Mouse (Mus musculus): Measurements from ENCODE around the gene Gm21680. TPM values are rescaled to one million over a fixed set of nuclear protein-coding genes. Genes with fewer than 3 reads are reported as not detected.
"Not testable (repeated sequence)": the region's sequence is repeated elsewhere in the genome, so short reads cannot be mapped to it uniquely, and the experiment has no call there.

Gm21680 gene
- total RNA-seq (2012; rRNA removed) (not detected in 2 replicates), polyA plus RNA-seq (2012; ENCODE audit: insufficient read depth in 1 of 2, insufficient read length in 2 of 2, low read depth in 1 of 2, low replicate concordance in 2 of 2, missing spikeins in 1 of 2) (not detected)

GRCm38 (mm10) chr5:25972563-25972962, at the start of gene Gm21680:
TSS of gene Gm21680 (minus strand) at chr5:25972663.
- H3K4me3 ChIP-seq (ENCODE audit: control insufficient read depth in 1 of 2, insufficient read depth in 1 of 2, low read depth in 2 of 2, low read length in 2 of 2); H3K9me3 ChIP-seq (replicated peaks; ENCODE audit: insufficient read depth, low read length); H3K36me3 ChIP-seq (ENCODE audit: control insufficient read depth in 1 of 2, insufficient read depth in 2 of 2, low read length in 2 of 2); H3K9ac ChIP-seq (ENCODE audit: control insufficient read depth, low read depth, low read length, poor library complexity, severe bottlenecking); H3K27ac ChIP-seq (ENCODE audit: control insufficient read depth, low read depth, low read length); H3K79me2 ChIP-seq (ENCODE audit: control insufficient read depth, insufficient read depth, low read length, poor library complexity); H3K4me1 ChIP-seq (ENCODE audit: control insufficient read depth in 1 of 2, insufficient read depth in 2 of 2, low read length in 2 of 2); H3K27me3 ChIP-seq (ENCODE audit: control insufficient read depth in 1 of 2, insufficient read depth in 2 of 2, low read length in 2 of 2); DNase-seq (ENCODE audit: low read depth, low spot score): not testable (repeated sequence)

- not testable (repeated sequence) for H3K36me3 ChIP-seq (ENCODE audit: control insufficient read depth in 1 of 2, insufficient read depth in 2 of 2, low read length in 2 of 2); H3K4me1 ChIP-seq (ENCODE audit: control insufficient read depth in 1 of 2, insufficient read depth in 2 of 2, low read length in 2 of 2); H3K9me3 ChIP-seq (replicated peaks; ENCODE audit: insufficient read depth, low read length)
Observed at GRCm38 (mm10) chr5:26007697-26008096, 35.2 kb upstream of the Gm21680 start.

GRCm38 (mm10) chr5:26006937-26007695, 34.7 kb upstream of the Gm21680 start:
- not testable (repeated sequence) for H3K9me3 ChIP-seq (replicated peaks; ENCODE audit: insufficient read depth, low read length); H3K4me3 ChIP-seq (ENCODE audit: control insufficient read depth in 1 of 2, insufficient read depth in 1 of 2, low read depth in 2 of 2, low read length in 2 of 2); H3K9ac ChIP-seq (ENCODE audit: control insufficient read depth, low read depth, low read length, poor library complexity, severe bottlenecking); DNase-seq (ENCODE audit: low read depth, low spot score); H3K36me3 ChIP-seq (ENCODE audit: control insufficient read depth in 1 of 2, insufficient read depth in 2 of 2, low read length in 2 of 2); H3K4me1 ChIP-seq (ENCODE audit: control insufficient read depth in 1 of 2, insufficient read depth in 2 of 2, low read length in 2 of 2); H3K27ac ChIP-seq (ENCODE audit: control insufficient read depth, low read depth, low read length); H3K27me3 ChIP-seq (ENCODE audit: control insufficient read depth in 1 of 2, insufficient read depth in 2 of 2, low read length in 2 of 2); H3K79me2 ChIP-seq (ENCODE audit: control insufficient read depth, insufficient read depth, low read length, poor library complexity)

More at GRCm38 (mm10) chr5:26007697-26008096, 35.2 kb upstream of the Gm21680 start:
- H3K4me3 ChIP-seq (ENCODE audit: control insufficient read depth in 1 of 2, insufficient read depth in 1 of 2, low read depth in 2 of 2, low read length in 2 of 2); DNase-seq (ENCODE audit: low read depth, low spot score); H3K27ac ChIP-seq (ENCODE audit: control insufficient read depth, low read depth, low read length); H3K27me3 ChIP-seq (ENCODE audit: control insufficient read depth in 1 of 2, insufficient read depth in 2 of 2, low read length in 2 of 2); H3K79me2 ChIP-seq (ENCODE audit: control insufficient read depth, insufficient read depth, low read length, poor library complexity); H3K9ac ChIP-seq (ENCODE audit: control insufficient read depth, low read depth, low read length, poor library complexity, severe bottlenecking): not testable (repeated sequence)

- not testable (repeated sequence) for H3K79me2 ChIP-seq (ENCODE audit: control insufficient read depth, insufficient read depth, low read length, poor library complexity); H3K36me3 ChIP-seq (ENCODE audit: control insufficient read depth in 1 of 2, insufficient read depth in 2 of 2, low read length in 2 of 2); H3K4me1 ChIP-seq (ENCODE audit: control insufficient read depth in 1 of 2, insufficient read depth in 2 of 2, low read length in 2 of 2); H3K27ac ChIP-seq (ENCODE audit: control insufficient read depth, low read depth, low read length); H3K9ac ChIP-seq (ENCODE audit: control insufficient read depth, low read depth, low read length, poor library complexity, severe bottlenecking); H3K9me3 ChIP-seq (replicated peaks; ENCODE audit: insufficient read depth, low read length); DNase-seq (ENCODE audit: low read depth, low spot score); H3K4me3 ChIP-seq (ENCODE audit: control insufficient read depth in 1 of 2, insufficient read depth in 1 of 2, low read depth in 2 of 2, low read length in 2 of 2); H3K27me3 ChIP-seq (ENCODE audit: control insufficient read depth in 1 of 2, insufficient read depth in 2 of 2, low read length in 2 of 2)
Observed at GRCm38 (mm10) chr5:26004698-26005097, 32.2 kb upstream of the Gm21680 start, which contains the start of gene Gm1979. TSS of gene Gm1979 (minus strand) at chr5:26004798.

GRCm38 (mm10) chr5:25988550-25988949, 16.1 kb upstream of the Gm21680 start, which contains the start of gene Gm21698:
TSS of gene Gm21698 (minus strand) at chr5:25988650.
- H3K4me3 ChIP-seq (ENCODE audit: control insufficient read depth in 1 of 2, insufficient read depth in 1 of 2, low read depth in 2 of 2, low read length in 2 of 2); H3K9me3 ChIP-seq (replicated peaks; ENCODE audit: insufficient read depth, low read length); H3K79me2 ChIP-seq (ENCODE audit: control insufficient read depth, insufficient read depth, low read length, poor library complexity); H3K4me1 ChIP-seq (ENCODE audit: control insufficient read depth in 1 of 2, insufficient read depth in 2 of 2, low read length in 2 of 2); H3K9ac ChIP-seq (ENCODE audit: control insufficient read depth, low read depth, low read length, poor library complexity, severe bottlenecking); H3K36me3 ChIP-seq (ENCODE audit: control insufficient read depth in 1 of 2, insufficient read depth in 2 of 2, low read length in 2 of 2); DNase-seq (ENCODE audit: low read depth, low spot score); H3K27me3 ChIP-seq (ENCODE audit: control insufficient read depth in 1 of 2, insufficient read depth in 2 of 2, low read length in 2 of 2); H3K27ac ChIP-seq (ENCODE audit: control insufficient read depth, low read depth, low read length): not testable (repeated sequence)

GRCm38 (mm10) chr5:25957050-25957449, 15.4 kb downstream of the Gm21680 start:
- not testable (repeated sequence) for H3K4me1 ChIP-seq (ENCODE audit: control insufficient read depth in 1 of 2, insufficient read depth in 2 of 2, low read length in 2 of 2); H3K9me3 ChIP-seq (replicated peaks; ENCODE audit: insufficient read depth, low read length); H3K4me3 ChIP-seq (ENCODE audit: control insufficient read depth in 1 of 2, insufficient read depth in 1 of 2, low read depth in 2 of 2, low read length in 2 of 2); H3K36me3 ChIP-seq (ENCODE audit: control insufficient read depth in 1 of 2, insufficient read depth in 2 of 2, low read length in 2 of 2); H3K9ac ChIP-seq (ENCODE audit: control insufficient read depth, low read depth, low read length, poor library complexity, severe bottlenecking); H3K27ac ChIP-seq (ENCODE audit: control insufficient read depth, low read depth, low read length); H3K79me2 ChIP-seq (ENCODE audit: control insufficient read depth, insufficient read depth, low read length, poor library complexity); H3K27me3 ChIP-seq (ENCODE audit: control insufficient read depth in 1 of 2, insufficient read depth in 2 of 2, low read length in 2 of 2); DNase-seq (ENCODE audit: low read depth, low spot score)

GRCm38 (mm10) chr5:25956611-25957010, 15.9 kb downstream of the Gm21680 start:
- not testable (repeated sequence) for H3K9me3 ChIP-seq (replicated peaks; ENCODE audit: insufficient read depth, low read length); H3K9ac ChIP-seq (ENCODE audit: control insufficient read depth, low read depth, low read length, poor library complexity, severe bottlenecking); H3K79me2 ChIP-seq (ENCODE audit: control insufficient read depth, insufficient read depth, low read length, poor library complexity); H3K27me3 ChIP-seq (ENCODE audit: control insufficient read depth in 1 of 2, insufficient read depth in 2 of 2, low read length in 2 of 2); H3K4me1 ChIP-seq (ENCODE audit: control insufficient read depth in 1 of 2, insufficient read depth in 2 of 2, low read length in 2 of 2); DNase-seq (ENCODE audit: low read depth, low spot score); H3K36me3 ChIP-seq (ENCODE audit: control insufficient read depth in 1 of 2, insufficient read depth in 2 of 2, low read length in 2 of 2); H3K27ac ChIP-seq (ENCODE audit: control insufficient read depth, low read depth, low read length); H3K4me3 ChIP-seq (ENCODE audit: control insufficient read depth in 1 of 2, insufficient read depth in 1 of 2, low read depth in 2 of 2, low read length in 2 of 2)
